Mouse (Mus musculus): Measurements from ENCODE around the gene Psmb2.

The Psmb2 gene

GRCm38 (mm10) chr4:126732531-126733380 is 55.3 kb downstream of the Psmb2 start:
- DNase-seq: no peak

- DNase-seq: no peak
These were observed 56.7 kb downstream of the Psmb2 start for GRCm38 (mm10) chr4:126734001-126734603.

- no peak for DNase-seq
These were observed 57.4 kb downstream of the Psmb2 start for GRCm38 (mm10) chr4:126734700-126735381.

- no peak for DNase-seq
These were observed 58.1 kb downstream of the Psmb2 start for GRCm38 (mm10) chr4:126735382-126736000.

- DNase-seq: no peak
These were observed 58.6 kb downstream of the Psmb2 start, which contains the start of gene Tfap2e for GRCm38 (mm10) chr4:126736001-126736414. Tfap2e (minus strand) TSS chr4:126736240.

- no peak for DNase-seq
These were observed 62.7 kb downstream of the Psmb2 start for GRCm38 (mm10) chr4:126739966-126740676.

- DNase-seq: peak; percentile 58 to 66
These were observed 64.0 kb downstream of the Psmb2 start for GRCm38 (mm10) chr4:126741448-126741847.

- DNase-seq: no peak
These were observed 65.5 kb downstream of the Psmb2 start for GRCm38 (mm10) chr4:126742976-126743375.

GRCm38 (mm10) chr4:126743713-126744112 is 66.3 kb downstream of the Psmb2 start:
- DNase-seq: no peak

- no peak for DNase-seq
These were observed 67.4 kb downstream of the Psmb2 start for GRCm38 (mm10) chr4:126744831-126745230.

- no peak for DNase-seq
These were observed 68.2 kb downstream of the Psmb2 start for GRCm38 (mm10) chr4:126745506-126746193.

- DNase-seq: no peak
These were observed 68.9 kb downstream of the Psmb2 start for GRCm38 (mm10) chr4:126746194-126746840.

GRCm38 (mm10) chr4:126748381-126748780 is 71.0 kb downstream of the Psmb2 start:
- no peak for DNase-seq

GRCm38 (mm10) chr4:126749553-126749952 is 72.1 kb downstream of the Psmb2 start:
- DNase-seq: no peak

- DNase-seq: no peak
These were observed 72.7 kb downstream of the Psmb2 start for GRCm38 (mm10) chr4:126750046-126750683.

GRCm38 (mm10) chr4:126750863-126751555 is 73.6 kb downstream of the Psmb2 start:
- DNase-seq: no peak

- DNase-seq: no peak
These were observed 74.2 kb downstream of the Psmb2 start for GRCm38 (mm10) chr4:126751556-126752023.

GRCm38 (mm10) chr4:126752024-126752607 is 74.7 kb downstream of the Psmb2 start:
- no peak for DNase-seq

- no peak for DNase-seq
These were observed 75.2 kb downstream of the Psmb2 start for GRCm38 (mm10) chr4:126752608-126753141.

Data from thymus, adult 18-20 months (tissue).